Mouse (Mus musculus) lung, adult 2 months (tissue): ENCODE measurements around the gene Ttc30a2.

ENCODE experiments used
- CTCF ChIP-seq: fragments of 200-500 bp; IDR thresholded peaks from 2 replicates; pipeline ENCODE4 v1.5.1; 2011; ENCODE audit warnings: mild to moderate bottlenecking, low read length, control low read depth; ENCODE audit not compliant: insufficient read depth
- POLR2A ChIP-seq: fragments of 200-500 bp; IDR thresholded peaks from 2 replicates; pipeline ENCODE4 v1.6.1; 2011; ENCODE audit warnings: low read depth, mild to moderate bottlenecking, control low read depth, low read length, borderline replicate concordance; ENCODE audit errors: extremely low read depth

DNA sequence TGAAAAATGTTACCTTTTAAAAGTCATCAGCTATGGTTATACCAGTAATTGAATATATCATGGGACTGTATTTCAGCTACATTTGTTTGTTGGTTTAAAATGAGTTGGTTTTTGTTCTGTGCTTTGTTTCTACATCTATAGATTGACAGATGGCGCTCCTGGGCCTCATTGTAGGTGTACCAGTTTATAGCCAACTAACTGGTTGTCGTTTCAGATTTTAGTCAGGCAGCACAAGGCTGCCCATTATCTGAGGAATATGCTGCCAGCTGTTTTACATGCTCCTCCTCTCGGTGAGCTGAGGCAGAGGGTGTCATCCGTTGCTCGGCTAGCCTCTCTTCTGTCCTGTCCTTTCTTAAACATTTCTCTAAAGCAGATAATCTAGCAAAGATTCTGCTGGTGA lies 51.9 kb downstream of the Ttc30a2 start:
- TF ChIP-seq CTCF, result no peak
- no peak for TF ChIP-seq POLR2A
